Mouse (Mus musculus) retina, adult 2 months (tissue): ENCODE results near the gene Ugt1a1.

Experiments used
- DNase-seq: peaks from one replicate; pipeline ENCODE4 v3.0.0-alpha.2; 2012; ENCODE audit warnings: low read depth, low spot score

Ugt1a1 gene

DNA sequence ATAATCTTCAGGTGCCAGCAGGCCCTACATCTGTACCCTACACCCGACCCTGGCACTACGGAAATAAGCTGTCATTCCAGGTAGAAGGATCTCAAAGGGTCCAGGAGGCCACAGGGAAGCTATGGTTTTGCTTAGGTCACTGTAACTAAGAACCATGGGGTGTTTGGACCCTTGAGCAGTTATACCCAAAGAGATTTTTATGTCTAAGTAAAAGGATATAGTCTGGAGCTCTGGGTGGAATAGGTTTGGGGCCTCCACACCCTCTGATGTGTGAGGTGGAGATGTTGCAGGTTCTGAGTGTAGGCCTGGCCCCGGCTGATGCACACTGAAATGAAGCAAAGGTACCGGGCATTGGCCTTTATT, 22.5 kb downstream of the Ugt1a1 start:
- DNase-seq = no peak

DNA sequence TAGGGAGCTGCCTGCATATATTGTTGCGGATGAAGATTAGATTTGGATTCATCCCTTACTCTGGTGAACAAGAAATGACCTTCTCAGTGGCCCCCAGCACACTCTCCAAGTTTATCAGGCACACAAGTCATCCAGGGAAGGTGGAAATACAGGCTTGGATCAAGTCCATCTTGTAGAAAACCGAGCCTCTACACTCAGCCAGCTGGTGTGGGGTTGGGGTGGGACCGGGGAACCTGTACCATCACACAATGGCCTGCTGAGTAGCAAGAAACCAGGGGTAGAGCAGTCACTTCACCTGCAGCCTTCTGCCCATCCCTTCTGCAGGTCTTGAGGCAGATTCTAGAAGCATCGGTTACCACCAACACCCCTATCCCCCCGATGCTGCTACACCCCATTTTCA, 22.9 kb downstream of the Ugt1a1 start:
- DNase-seq = no peak

DNA sequence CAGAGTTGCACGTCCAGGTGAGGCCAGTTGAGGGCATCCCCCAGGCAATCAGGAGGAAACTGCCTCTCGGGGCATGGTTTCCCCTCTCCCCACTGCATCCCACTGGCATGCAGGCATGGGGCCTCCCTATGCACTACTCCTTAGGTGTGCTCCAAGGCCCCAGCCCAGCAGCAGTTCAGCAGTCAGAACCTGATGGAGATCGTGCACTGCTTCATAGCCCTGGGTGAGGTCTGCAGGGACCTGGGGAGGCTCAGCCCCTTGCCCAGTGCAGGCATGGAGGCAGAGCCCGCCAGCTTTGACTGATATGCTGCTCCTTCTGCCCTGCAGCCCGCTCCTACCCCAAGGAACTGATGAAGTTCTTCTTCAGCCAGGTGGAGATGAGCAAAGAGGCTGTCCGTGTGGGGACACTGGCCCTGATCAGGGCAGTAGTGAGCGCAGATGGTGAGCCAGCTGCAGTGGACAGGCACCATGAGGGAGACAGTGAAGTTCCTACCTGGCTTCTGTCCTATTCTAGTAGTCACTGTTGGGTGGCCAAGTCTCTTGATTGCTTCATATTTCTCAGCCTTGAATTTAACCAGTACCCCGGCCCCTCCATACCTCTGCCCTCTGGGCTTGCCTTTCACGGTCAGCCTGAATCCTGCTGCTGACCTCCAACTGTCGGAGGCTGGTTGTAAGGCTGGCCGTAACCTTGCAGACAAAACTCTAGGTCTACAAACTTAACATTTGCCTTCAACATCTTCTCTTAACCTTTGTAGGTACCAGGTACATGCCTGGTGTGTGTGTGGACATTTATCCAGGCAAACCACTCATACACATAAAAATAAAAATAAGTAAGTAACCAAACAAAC, 23.5 kb downstream of the Ugt1a1 start:
- no peak for DNase-seq

DNA sequence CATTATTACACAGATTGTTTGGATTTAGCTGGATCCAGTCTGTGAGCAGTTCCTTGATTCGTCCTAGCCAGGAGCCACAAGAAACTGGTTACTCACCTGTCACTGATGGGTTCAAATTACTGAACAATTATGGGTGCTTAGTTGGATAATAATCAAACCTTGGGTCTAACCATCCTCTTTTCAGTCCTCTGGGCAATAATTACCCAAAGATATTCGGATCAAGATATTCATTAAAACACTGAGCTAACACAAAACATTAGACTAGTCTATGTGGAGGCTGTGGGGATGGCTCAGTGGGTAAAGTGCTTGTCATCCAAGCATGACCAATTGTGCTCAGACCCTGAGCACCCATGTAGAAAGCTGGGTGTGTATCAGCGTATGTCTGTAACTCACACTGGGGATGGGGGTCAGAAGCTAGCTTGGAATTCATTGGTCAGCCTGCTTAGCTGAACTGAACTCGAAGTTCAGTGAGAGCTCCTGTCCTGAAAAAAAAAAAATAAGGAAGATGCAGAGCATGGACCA, 24.2 kb downstream of the Ugt1a1 start:
- DNase-seq = no peak

DNA sequence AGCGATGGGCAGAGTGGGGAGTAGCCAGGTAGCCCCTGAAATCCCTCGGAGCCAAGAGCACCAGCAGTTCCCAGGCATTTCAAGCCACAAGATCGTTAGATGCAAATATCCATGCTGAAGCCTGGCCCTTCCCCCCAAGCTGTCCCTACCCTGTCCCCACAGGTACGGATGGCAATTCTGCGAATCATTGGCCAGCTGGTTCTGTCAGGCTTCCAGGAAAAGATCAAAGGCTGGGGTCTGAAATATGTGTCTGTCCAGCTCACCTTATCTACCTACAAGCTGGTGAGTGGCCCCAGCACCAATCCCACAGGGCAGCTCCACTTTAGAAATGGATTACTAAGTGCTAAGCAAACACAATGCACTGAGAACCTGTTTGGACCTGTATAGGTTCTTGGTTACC, 25.6 kb downstream of the Ugt1a1 start:
- DNase-seq = no peak

DNA sequence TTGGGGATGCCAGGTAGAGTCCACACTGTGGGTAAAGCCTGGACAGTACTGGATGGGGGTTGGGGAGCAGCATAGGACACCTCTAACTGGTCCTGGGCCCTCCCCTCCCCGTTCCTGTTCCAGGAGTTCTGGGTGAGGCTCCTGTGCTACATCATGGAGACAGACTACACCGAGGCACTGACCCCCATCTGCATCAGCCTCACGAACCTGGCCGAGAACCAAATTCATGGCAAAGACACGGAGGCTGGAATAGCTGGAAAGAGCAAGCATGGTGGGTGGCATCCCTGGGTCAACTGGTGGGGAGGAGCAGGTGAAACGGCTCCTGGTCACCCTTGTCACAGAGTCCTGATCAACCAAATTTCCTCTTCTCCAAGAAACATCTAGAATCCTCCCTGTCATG, 27.0 kb downstream of the Ugt1a1 start:
- DNase-seq = no peak

DNA sequence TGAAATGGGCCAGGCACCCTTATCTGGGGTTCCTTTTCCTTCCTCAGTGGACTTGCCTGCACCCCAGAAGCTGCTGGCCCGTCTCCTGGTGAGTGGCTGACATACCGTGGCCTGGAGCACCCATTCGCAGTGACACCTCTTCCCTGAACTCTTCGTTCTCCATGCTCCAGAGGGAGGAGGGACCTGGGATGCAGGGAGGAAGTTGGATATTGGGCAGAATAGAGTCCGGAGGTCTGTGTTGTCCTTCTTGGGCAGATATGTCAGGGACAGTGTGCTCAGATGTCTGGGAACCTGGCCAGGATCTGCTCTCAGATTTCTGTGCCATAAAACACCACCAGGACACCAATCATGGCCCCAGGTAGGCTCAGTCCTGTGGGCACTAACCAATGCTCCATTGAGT, 28.3 kb downstream of the Ugt1a1 start:
- no peak for DNase-seq

DNA sequence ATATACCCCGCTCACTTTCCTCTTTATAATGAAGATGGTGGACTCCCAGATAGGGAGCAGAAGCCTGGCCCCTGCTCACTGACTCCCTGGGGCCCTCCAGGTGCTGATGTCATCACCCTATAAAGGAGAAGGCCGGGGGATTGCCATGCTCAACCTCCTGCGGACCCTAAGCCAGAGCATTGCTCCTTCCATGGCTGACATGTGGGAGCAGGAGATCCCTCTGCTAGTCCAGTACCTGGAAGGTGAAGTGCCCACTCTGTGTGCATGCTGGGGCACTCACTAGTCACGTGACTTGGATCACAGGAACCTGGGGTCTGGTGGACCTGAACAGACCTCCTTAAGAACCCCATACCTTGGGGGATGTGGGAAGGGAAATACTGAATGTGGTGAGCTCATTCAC, 28.8 kb downstream of the Ugt1a1 start:
- DNase-seq = no peak

DNA sequence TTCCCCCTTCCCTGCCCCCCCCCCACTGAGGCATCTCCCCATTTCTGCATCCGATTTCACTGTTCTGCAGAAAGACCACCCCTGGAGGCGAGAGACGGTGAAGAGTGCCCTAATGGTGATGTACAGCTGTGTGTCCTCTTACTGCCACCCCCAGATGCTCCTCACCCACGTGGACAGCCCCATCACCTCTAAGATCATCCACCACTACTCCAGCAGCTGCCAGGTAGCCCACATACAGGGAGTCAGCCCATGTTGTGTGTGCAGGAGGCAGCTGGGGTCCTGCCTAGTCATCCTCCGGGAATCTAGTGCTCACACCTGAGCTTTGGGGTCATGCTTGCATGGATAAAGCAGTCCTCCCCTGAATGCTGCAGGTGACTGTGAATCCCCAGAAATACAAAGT, 32.1 kb downstream of the Ugt1a1 start:
- no peak for DNase-seq

DNA sequence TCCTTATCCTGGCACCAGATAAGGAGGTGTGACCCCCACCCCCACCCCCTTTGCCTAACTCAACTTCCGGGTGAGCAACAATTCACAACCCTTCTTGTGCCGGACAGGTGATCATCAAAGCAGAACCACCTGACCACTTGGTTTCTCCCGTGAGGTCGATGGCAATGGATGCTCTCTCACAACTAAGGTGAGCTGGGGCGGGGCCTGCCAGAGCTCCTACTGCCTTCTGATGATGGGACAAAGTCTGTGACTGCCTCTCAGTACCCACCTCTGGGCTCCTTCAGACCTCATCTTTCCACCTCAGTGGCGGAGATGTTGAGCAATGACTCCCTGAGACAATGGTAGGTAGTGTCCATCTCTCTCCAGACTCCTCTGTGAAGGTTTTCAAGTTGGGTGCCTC, 34.1 kb downstream of the Ugt1a1 start:
- no peak for DNase-seq

DNA sequence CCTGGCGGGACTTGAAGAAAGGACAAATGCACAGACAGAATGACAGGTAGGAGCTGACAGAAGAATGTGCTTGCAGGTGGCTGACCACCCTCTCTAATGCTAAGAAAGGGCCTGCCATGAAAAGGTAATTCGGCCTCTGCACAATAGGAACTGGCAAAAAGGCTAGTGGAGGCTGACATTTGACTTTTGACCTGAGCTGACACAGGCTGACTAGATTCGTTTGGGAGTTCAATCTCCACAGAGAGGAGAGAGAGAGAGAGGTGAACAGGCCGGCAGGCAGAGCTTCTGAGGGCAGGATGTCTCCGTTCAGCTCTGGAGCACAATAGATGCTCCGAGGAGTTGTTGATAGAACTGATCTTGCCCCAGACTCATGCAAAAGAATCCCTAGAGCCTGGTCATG, 34.6 kb downstream of the Ugt1a1 start:
- DNase-seq = no peak

DNA sequence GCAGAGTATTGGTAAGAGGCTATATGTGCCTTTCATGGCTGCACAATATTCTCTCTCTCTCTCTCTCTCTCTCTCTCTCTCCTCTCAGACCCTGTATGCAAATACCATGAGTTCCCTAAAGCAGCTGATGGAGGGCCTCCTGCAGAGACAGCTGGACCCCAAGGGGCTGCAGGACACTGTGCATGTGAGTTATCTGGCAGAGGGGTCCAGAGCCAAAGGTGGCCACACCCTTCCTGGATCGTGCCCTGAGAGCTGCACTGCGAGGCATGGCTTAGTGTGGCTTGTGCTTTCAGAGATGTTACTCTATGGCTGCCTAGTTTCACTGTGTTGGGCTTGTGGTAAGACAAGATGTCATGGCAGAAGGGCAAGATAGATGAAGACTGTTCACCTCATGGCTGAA, 35.9 kb downstream of the Ugt1a1 start:
- no peak for DNase-seq

DNA sequence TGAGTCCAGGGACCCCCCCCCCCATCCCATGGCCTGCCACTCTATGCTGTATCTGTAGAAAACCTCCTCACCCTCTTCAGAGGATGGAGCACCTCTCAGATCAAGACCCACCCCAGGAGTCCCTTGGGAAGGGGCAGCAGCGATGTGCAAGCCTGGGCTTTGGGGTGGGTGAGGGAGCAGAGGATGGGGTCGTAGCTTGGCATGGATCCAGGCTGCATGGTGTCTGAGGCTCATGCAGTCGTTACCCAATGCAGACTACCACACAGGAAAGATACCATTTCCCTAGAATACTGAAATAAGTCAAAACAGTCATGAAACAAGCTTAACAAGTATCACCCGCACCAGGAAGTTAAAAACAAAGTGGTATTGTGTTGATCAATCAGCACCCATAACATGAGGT, 36.9 kb downstream of the Ugt1a1 start:
- DNase-seq = no peak

DNA sequence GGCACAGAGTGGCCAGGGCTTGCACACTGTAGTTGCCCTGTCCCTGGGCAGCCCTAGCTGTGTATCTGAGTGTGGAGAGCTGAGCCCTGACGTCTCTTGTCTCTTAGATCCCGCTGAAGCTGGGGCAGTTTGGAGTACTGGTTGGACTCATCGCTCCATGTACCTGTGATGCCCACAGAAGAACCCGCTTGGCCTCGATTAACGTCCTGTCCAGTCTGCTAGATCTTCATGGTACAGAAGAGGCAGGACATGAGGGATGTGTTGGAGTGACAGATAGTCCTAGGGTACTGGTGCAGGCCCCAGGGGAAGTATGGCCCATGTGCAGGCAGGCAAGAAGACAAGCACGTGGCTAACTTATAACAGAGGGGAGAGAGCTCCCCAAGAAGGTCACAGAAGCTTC, 37.8 kb downstream of the Ugt1a1 start:
- no peak for DNase-seq

DNA sequence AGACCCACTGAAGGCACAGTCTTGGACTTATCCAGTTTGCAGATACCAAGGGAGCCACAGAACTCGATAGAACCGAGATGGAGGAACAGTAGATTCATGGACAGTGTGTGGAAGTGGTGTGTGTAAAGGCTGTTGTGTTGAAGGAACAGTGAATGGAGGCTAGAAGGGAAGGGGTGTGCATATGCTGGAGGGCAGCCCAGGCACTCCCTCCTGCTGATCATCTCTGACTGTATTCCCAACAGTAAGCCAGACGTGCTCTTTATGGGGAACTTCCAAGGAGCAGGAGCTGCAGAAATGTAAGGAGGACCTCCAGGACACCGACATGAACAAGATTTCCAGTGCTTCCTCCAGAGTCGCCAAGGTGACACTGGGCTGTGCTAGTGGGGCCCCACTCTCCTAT, 38.3 kb downstream of the Ugt1a1 start:
- DNase-seq = no peak

DNA sequence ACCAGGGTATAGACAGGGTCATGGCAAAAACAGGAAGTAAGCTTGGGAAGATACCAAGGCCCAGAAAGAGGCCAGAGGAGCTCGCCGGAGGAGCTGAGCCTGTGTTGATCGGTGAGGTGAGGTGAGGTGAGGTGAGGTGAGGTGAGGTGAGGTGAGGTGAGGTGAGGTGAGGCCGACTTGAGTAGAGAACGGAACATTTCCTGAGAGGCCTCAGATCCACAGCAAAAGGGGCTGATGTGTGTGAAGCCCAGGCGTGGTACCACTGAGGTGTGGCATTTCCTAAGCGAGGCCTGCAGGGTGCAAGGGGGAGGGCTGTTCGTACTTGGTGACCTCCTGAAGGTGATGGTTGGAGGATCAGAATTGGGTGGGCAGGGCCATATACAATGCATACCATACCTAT, 41.3 kb downstream of the Ugt1a1 start:
- no peak for DNase-seq

DNA sequence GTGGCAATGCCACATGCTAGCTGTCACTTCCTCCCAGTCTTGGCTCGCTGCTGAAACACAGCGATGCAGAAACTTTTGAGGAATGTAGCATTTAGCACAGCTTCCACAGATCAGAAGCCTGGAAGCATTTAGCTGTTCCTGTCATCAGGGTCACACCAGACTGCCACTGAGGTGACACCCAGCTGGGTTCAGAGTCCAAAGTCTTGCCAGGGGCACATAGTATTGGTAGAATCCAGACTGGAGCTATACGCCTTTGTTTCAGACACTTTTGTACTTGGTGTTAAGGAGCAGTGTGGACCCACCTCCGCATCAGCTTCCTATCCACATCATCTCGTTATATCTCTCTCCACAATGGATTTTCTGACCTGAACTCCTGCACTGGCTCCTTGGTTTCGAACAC, 41.8 kb downstream of the Ugt1a1 start:
- DNase-seq = no peak

DNA sequence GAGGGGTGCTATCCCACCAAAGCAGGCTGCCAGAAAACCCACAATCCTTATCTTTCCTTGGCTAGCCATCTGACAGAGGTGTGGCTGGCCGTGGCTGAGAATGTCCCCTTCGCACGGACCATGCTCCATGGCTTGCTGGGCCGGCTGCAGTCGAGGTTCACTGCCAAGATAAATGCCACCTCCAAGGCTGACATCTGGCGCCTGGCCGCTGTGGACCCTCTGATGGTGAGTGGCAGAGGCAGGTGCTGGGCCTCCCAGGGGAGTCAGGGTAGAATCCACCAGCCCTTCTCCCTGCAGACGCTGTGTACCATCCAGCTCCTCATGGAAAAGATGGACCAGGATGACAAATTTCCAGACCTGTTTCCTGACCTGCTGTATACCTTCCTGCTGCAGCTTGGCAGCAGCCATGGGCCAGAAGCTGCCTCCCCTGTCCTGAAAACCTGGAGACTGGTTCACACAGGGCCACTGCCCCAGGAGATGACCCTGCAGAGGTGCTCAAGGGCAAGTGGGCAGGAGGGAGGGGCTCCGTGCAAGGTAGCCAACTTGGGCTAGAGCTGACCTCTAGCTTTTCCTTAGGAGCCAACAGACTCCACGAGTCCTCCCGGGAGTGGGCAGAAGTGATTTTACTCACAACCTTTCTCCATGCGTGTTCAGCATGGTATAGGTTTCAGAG, 43.2 kb downstream of the Ugt1a1 start:
- no peak for DNase-seq

DNA sequence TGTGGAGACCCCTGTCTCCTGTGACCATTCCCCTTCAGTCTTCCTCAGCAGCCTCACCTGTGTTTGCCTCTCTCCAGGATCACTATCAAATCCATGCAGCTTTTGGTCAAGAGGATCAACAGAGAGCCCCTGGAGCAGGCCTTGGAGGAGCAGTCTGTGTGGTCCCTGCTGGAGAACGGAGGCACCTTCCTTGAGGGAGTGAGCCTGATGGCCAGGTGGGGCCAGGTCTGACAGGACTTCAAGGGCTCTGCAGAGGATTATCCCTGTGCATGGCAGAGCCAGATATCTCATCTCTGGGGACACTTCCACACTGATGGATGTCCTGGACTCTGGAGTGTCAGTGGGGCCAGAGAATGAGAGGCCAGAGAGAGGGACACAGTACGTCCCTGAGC, 43.7 kb downstream of the Ugt1a1 start:
- DNase-seq = no peak

DNA sequence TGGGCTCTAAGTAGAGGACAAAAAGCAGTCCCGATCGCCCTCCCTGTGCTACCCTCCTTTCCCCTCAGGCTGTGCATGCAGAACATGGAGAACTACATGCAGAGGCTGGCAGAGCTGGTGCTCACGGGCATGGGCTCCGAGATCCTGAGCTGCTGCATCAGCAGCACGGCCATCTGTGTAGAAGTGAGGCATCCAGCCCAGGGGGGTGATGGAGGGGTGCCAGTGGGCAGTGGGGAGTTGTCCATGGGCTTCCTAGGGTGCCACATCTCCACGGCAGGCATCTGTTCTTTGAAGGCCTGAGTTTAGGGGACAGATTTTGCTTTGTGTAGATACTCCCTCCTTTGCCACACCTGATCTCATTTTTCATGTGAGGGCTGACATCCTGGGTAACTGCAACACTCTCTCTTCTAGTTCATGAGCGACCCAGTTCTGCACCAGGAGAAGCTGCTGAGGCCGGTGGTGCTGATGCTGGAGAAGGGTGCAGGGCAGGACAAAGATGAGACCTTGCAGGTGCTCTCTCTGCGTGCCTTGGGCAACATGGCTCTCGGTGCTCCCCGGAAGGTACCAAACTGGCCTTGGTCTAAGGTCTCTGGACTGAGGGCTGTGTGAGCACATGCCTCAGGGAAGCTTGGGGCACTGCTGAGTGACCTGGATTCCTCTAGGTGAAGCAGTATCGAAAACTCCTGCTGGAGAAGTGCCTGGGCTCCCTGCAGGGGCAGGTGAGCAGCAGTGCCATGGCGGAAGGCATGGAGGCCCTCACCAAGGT, 44.4 kb downstream of the Ugt1a1 start:
- no peak for DNase-seq

DNA sequence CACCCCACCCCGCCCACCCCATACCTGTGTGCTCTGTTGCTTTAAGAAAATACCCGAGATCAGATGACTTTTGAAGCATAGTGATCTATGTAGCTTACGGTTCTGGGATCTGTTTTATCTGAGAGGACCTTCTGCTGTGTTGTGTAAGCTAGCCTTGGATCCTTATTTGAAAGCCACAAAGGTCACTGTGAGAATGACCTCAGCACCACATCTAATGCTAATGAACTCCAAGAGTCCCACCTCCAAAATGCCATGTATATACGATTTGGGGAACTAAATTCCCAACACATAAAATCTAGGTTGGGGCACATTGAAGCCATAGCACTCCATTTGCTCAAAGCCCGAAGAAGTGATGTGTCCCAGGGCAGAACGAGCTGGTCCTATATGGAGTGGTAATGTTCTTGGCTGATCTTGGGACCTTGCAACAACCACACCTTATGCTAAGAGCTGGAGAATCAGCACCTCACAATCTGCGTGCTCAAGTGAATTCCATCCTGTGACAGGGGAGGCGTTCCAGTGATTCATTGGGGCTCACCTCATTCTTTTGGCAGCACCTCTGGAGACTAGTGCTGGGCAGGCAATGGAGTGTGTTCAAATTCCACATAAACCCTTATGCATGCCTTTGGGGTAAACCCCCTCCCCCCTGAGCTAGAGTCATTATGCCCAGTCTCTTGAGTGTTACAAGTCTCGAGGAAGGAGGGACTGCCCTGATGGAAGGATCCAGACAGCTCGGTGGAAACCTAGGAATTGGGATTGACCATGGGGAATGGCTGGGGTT, 45.3 kb downstream of the Ugt1a1 start:
- DNase-seq = no peak

DNA sequence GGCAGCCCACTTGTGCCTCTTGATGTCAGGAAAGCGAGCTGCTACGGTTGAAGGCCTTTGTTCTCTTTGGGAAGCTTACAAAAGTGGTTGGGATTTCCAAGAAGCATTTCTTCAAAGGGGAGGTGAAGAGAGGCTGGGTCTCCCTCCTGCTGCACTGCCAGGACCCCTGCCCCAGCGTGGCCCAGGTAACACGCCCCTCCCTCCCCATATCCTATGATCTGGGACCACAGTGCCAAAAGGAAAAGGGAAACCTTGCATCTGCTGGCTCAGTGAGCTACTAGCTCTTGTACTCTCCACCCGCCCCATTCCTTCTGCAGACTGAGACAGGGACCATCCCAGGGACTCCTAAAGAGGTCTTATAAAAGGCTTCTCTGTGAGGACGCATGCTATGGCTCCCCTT, 45.9 kb downstream of the Ugt1a1 start:
- DNase-seq = no peak
